ENCODE assay signal across 12 mouse cellular contexts in genomic region chr11:96292565-96293301, GRCm38 (mm10). TPM values are rescaled to one million over a fixed set of nuclear protein-coding genes. Genes with fewer than 3 reads are reported as not detected.
DNase-seq lines count a peak whose midpoint lies in the region; ATAC-seq and TF ChIP-seq lines count a peak whose summit lies in the region.
"Had no signal": no experiment of that assay in that cellular context is flagged by ENCODE, and none has a peak within 500 bp of the region (broad histone marks: within the 10 kb centered on the region; RNA-seq: fewer than 3 reads in every experiment).

No protein-coding gene starts in this region.

- no peak for TF ChIP-seq POLR2A in spleen, adult 2 months (IDR thresholded peaks at IDR 0.05; ENCODE audit: low read depth, low read length)
- no peak for TF ChIP-seq POLR2A in lung, adult 2 months (IDR thresholded peaks at IDR 0.05; ENCODE audit: borderline replicate concordance, extremely low read depth, low read depth, low read length)

- H3K36me3 ChIP-seq in spleen, adult 2 months (ENCODE audit: control insufficient read depth, insufficient read depth, low read length), result no peaks in the 10 kb centered on the region
- H3K36me3 ChIP-seq in limb, embryonic 10.5 days, result no peaks in the 10 kb centered on the region
- H3K36me3 ChIP-seq in stomach, postnatal 0 days (ENCODE audit: control insufficient read depth, insufficient read depth, low read length), result no peaks in the 10 kb centered on the region
- H3K36me3 ChIP-seq: forebrain, embryonic 15.5 days; liver, embryonic 12.5 days; midbrain, embryonic 10.5 days had no signal

- ATAC-seq in stomach, postnatal 0 days (ENCODE audit: low FRiP score, low TSS enrichment), result no peak
- ATAC-seq: forebrain, embryonic 15.5 days; liver, embryonic 12.5 days had no signal

- peaks cover 2% of the 10 kb centered on the region; the same call in 1 of the 2 replicates for H3K4me1 ChIP-seq in spleen, adult 2 months (ENCODE audit: control insufficient read depth, insufficient read depth, insufficient read length)
- peaks cover 79% of the 10 kb centered on the region for H3K4me1 ChIP-seq in limb, embryonic 10.5 days
- H3K4me1 ChIP-seq in stomach, postnatal 0 days (replicated peaks; ENCODE audit: control insufficient read depth, insufficient read depth), result no peaks in the 10 kb centered on the region
- peaks cover 4% of the 10 kb centered on the region; the same call in 1 of the 2 replicates for H3K4me1 ChIP-seq in lung, adult 2 months (ENCODE audit: control insufficient read depth, insufficient read depth, low read length)
- H3K4me1 ChIP-seq: forebrain, embryonic 15.5 days; midbrain, embryonic 10.5 days had no signal

- H3K27me3 ChIP-seq in spleen, adult 2 months (ENCODE audit: control insufficient read depth, insufficient read depth, low read length), result peaks cover 36% of the 10 kb centered on the region
- peaks cover 99% of the 10 kb centered on the region for H3K27me3 ChIP-seq in limb, embryonic 10.5 days (ENCODE audit: low read depth, poor library complexity, severe bottlenecking)
- H3K27me3 ChIP-seq in stomach, postnatal 0 days (ENCODE audit: control insufficient read depth, insufficient read depth, low read length), result peaks cover 19% of the 10 kb centered on the region

- peak; percentile 69 to 74 for DNase-seq in adrenal gland, adult (ENCODE audit: inconsistent age in 2 of 2, low spot score in 1 of 2)
- DNase-seq in adrenal gland, adult 8-10 months, result no peak
- DNase-seq in spleen, adult 2 months (ENCODE audit: low read depth in 1 of 2, low spot score in 2 of 2), result no peak
- no peak for DNase-seq in spleen, postnatal 10 days (ENCODE audit: low spot score in 2 of 2)
- no peak for DNase-seq in limb, embryonic 10.5 days (ENCODE audit: low spot score)
- DNase-seq in stomach, postnatal 0 days (ENCODE audit: low spot score), result no peak
- DNase-seq in urinary bladder, adult 18-20 months (ENCODE audit: low spot score in 2 of 2), result no peak
- no peak for DNase-seq in lung, adult 2 months
- DNase-seq: heart, adult 18-20 months had no signal

- TF ChIP-seq CTCF in spleen, adult 2 months (IDR thresholded peaks at IDR 0.05; ENCODE audit: extremely low read depth, insufficient read depth, insufficient read length, insufficient replicate concordance), result no peak
- no peak for TF ChIP-seq CTCF in stomach, postnatal 0 days (IDR thresholded peaks at IDR 0.05; ENCODE audit: low read depth)
- TF ChIP-seq CTCF in lung, adult 2 months (IDR thresholded peaks at IDR 0.05; ENCODE audit: insufficient read depth, low read length), result no peak

- no peak overlapping the region for H3K27ac ChIP-seq in spleen, adult 2 months (ENCODE audit: insufficient read depth, low read length)
- H3K27ac ChIP-seq in limb, embryonic 10.5 days, result peak overlapping the region; percentile 82
- H3K27ac ChIP-seq in stomach, postnatal 0 days (replicated peaks), result peak overlapping the region; percentile 46
- H3K27ac ChIP-seq: forebrain, embryonic 15.5 days; liver, embryonic 12.5 days; midbrain, embryonic 10.5 days had no signal

- no peak for TF ChIP-seq EP300 in stomach, postnatal 0 days (optimal IDR thresholded peaks at IDR 0.05)

- H3K4me2 ChIP-seq in stomach, postnatal 0 days (replicated peaks; ENCODE audit: low read depth), result peak overlapping the region; percentile 54
- H3K4me2 ChIP-seq: forebrain, embryonic 15.5 days; liver, embryonic 12.5 days had no signal

- 6% methylated on average over 12 of the region's 12 CpGs for WGBS in spleen, adult 2 months
- WGBS in limb, embryonic 10.5 days, result 6% methylated on average over 12 of the region's 12 CpGs
- 19% methylated on average over 12 of the region's 12 CpGs for WGBS in stomach, postnatal 0 days
- 22% methylated on average over 12 of the region's 12 CpGs for WGBS in lung, adult 2 months

- no peaks in the 10 kb centered on the region for H3K9me3 ChIP-seq in limb, embryonic 10.5 days (replicated peaks)
- no peaks in the 10 kb centered on the region for H3K9me3 ChIP-seq in stomach, postnatal 0 days (ENCODE audit: control insufficient read depth, low read length)
- H3K9me3 ChIP-seq: forebrain, embryonic 15.5 days; liver, embryonic 12.5 days; midbrain, embryonic 10.5 days had no signal

- H3K4me3 ChIP-seq in spleen, adult 2 months (ENCODE audit: extremely low read depth, insufficient read depth, insufficient read length), result peak overlapping the region; percentile 16; the same call in 1 of the 2 replicates
- H3K4me3 ChIP-seq in limb, embryonic 10.5 days, result peak overlapping the region; percentile 56
- peak overlapping the region; percentile 41 for H3K4me3 ChIP-seq in stomach, postnatal 0 days (ENCODE audit: low read depth, low read length)
- no peak overlapping the region for H3K4me3 ChIP-seq in lung, adult 2 months (replicated peaks; ENCODE audit: extremely low read depth, low read depth, low read length)
- H3K4me3 ChIP-seq: forebrain, embryonic 15.5 days; liver, embryonic 12.5 days; midbrain, embryonic 10.5 days had no signal

- peak overlapping the region; percentile 53 for H3K9ac ChIP-seq in stomach, postnatal 0 days (ENCODE audit: low read length)
- H3K9ac ChIP-seq: forebrain, embryonic 15.5 days; liver, embryonic 12.5 days had no signal

RNA-seq across cellular contexts. Expression of gene Hoxb6, which starts 0.5 kb away (rescaled TPM):
- 10 to 100 TPM; 56.4 to 77.8 (median 59.5) TPM for total RNA-seq in adrenal gland, adult 8-10 months (2022)
- polyA plus RNA-seq in spleen, adult 2 months (2012; rRNA removed), result 1.2 and 1.3 TPM in 2 replicates
- 6.1 and 7.9 TPM in 2 replicates for polyA plus RNA-seq in limb, embryonic 10.5 days (2016; fragmentation: Nextera tagmentation; extraction: Ambion mirVana)
- polyA plus RNA-seq in stomach, postnatal 0 days (2015; fragmentation: Nextera tagmentation; extraction: Ambion mirVana), result 6.9 and 7.9 TPM in 2 replicates
- polyA plus RNA-seq in lung, adult 2 months (2012; rRNA removed), result 8.1 and 8.2 TPM in 2 replicates
- total RNA-seq: heart, adult 18-20 months had no signal
- polyA plus RNA-seq: forebrain, embryonic 15.5 days; midbrain, embryonic 10.5 days had no signal

RNA-seq across cellular contexts. Expression of gene Hoxb7, which starts 6.3 kb away (rescaled TPM):
- total RNA-seq in adrenal gland, adult 8-10 months (2022), result 10 to 100 TPM; 44.6 to 62.9 (median 53.0) TPM
- polyA plus RNA-seq in spleen, adult 2 months (2012; rRNA removed), result 0.60 and 0.62 TPM in 2 replicates
- polyA plus RNA-seq in limb, embryonic 10.5 days (2016; fragmentation: Nextera tagmentation; extraction: Ambion mirVana), result 7.1 and 10.2 TPM in 2 replicates
- polyA plus RNA-seq in stomach, postnatal 0 days (2015; fragmentation: Nextera tagmentation; extraction: Ambion mirVana), result 5.5 and 6.0 TPM in 2 replicates
- 0.52 and 1.1 TPM in 2 replicates for polyA plus RNA-seq in lung, adult 2 months (2012; rRNA removed)
- total RNA-seq: heart, adult 18-20 months had no signal
- polyA plus RNA-seq: forebrain, embryonic 15.5 days; midbrain, embryonic 10.5 days had no signal

RNA-seq across cellular contexts. Expression of gene Hoxb5, which starts 10.4 kb away (rescaled TPM):
- total RNA-seq in adrenal gland, adult 8-10 months (2022), result 10 to 100 TPM; 25.2 to 38.3 (median 26.7) TPM
- 0.37 and 0.40 TPM in 2 replicates for polyA plus RNA-seq in spleen, adult 2 months (2012; rRNA removed)
- polyA plus RNA-seq in limb, embryonic 10.5 days (2016; fragmentation: Nextera tagmentation; extraction: Ambion mirVana), result 5.5 and 5.9 TPM in 2 replicates
- 7.5 and 8.2 TPM in 2 replicates for polyA plus RNA-seq in stomach, postnatal 0 days (2015; fragmentation: Nextera tagmentation; extraction: Ambion mirVana)
- 12.1 and 15.6 TPM in 2 replicates for polyA plus RNA-seq in lung, adult 2 months (2012; rRNA removed)
- polyA plus RNA-seq: forebrain, embryonic 15.5 days; midbrain, embryonic 10.5 days had no signal

RNA-seq across cellular contexts. Expression of gene Hoxb8, which starts 11.0 kb away (rescaled TPM):
- total RNA-seq in adrenal gland, adult 8-10 months (2022), result 10 to 100 TPM; 50.4 to 99.8 (median 83.6) TPM
- 0.37 and 0.43 TPM in 2 replicates for polyA plus RNA-seq in spleen, adult 2 months (2012; rRNA removed)
- 0.95 and 1.2 TPM in 2 replicates for polyA plus RNA-seq in limb, embryonic 10.5 days (2016; fragmentation: Nextera tagmentation; extraction: Ambion mirVana)
- polyA plus RNA-seq in stomach, postnatal 0 days (2015; fragmentation: Nextera tagmentation; extraction: Ambion mirVana), result 0.42 and 0.83 TPM in 2 replicates
- 0.18 and 0.44 TPM in 2 replicates for polyA plus RNA-seq in lung, adult 2 months (2012; rRNA removed)
- total RNA-seq: heart, adult 18-20 months had no signal
- polyA plus RNA-seq: forebrain, embryonic 15.5 days; liver, embryonic 12.5 days; midbrain, embryonic 10.5 days had no signal

RNA-seq across cellular contexts. Expression of gene Hoxb9, which starts 21.5 kb away (rescaled TPM):
- total RNA-seq in adrenal gland, adult 8-10 months (2022), result 100 to 1,000 TPM; 157 to 250 (median 226) TPM
- 0.26 and 0.27 TPM in 2 replicates for polyA plus RNA-seq in spleen, adult 2 months (2012; rRNA removed)
- polyA plus RNA-seq in limb, embryonic 10.5 days (2016; fragmentation: Nextera tagmentation; extraction: Ambion mirVana), result 3.4 and 3.8 TPM in 2 replicates
- polyA plus RNA-seq in stomach, postnatal 0 days (2015; fragmentation: Nextera tagmentation; extraction: Ambion mirVana), result 0.05 and 0.06 TPM in 2 replicates
- 0.14 TPM in 1 of 2 replicates, not detected in the other for polyA plus RNA-seq in lung, adult 2 months (2012; rRNA removed)
- total RNA-seq: heart, adult 18-20 months had no signal
- polyA plus RNA-seq: forebrain, embryonic 15.5 days; liver, embryonic 12.5 days; midbrain, embryonic 10.5 days had no signal

Comparison
In these comparisons a context has a peak if more than half of its experiments do, and no peak if none do; other contexts are left out.
1. DNase-seq: peak in adrenal gland, adult (2 of 2); none in adrenal gland, adult 8-10 months (single experiment), spleen, adult 2 months (0 of 2), spleen, postnatal 10 days (0 of 2), limb, embryonic 10.5 days (single experiment), stomach, postnatal 0 days (single experiment), urinary bladder, adult 18-20 months (0 of 2) and lung, adult 2 months (single experiment).